Mouse (Mus musculus): ENCODE results near the gene Gucy2e. TPM values are rescaled to one million over a fixed set of nuclear protein-coding genes. Genes with fewer than 3 reads are reported as not detected.

Gucy2e gene
- polyA plus RNA-seq, 1 experiment, result not detected

DNA sequence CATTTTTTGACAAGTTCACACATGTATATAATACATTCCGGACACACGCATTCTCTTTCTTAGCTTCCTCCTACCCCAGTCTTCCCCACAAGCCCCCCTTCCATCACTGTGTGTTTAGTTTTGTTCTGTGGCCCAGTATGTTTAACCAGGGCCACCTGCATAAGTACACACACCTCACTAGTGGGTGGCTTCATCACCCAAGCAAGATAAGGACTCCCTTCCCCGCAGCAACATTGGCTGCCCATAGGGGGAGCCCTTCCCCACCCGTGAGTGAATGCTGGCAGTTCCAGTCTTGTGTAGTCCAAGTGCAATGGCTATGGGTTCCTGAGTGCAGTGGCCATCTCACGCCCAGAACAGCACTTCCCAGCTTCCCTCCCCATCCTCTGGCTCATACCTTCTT lies 21.5 kb upstream of the Gucy2e start:
- H3K9ac ChIP-seq (ENCODE audit: low read depth, poor library complexity, severe bottlenecking), result no peak overlapping the region

DNA sequence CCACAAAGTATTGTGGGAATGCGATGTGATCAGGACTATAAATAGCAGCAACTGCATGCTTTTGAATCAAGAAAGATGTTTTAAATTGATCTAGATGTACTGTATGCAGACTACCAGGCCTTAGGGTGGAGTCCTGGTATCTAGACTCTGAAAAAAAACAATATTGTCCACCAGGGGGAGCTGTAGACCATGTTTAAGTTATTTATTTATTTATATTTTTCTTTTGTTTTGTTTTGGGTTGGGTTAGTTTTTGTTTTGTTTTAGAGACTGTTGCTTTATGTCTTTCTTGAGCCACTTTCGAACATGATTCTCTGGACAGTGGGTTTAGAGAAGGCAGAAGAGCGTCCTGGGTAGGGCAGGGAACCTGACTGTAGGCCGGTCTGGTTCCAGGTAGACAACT lies 21.0 kb upstream of the Gucy2e start:
- Histone ChIP-seq H3K4me1 (ENCODE audit: control insufficient read depth, insufficient read depth, low read length) (no peaks in the 10 kb centered on the region), H3K27ac (ENCODE audit: insufficient read depth, low read length) (no peak overlapping the region)

More for the DNA sequence above, 21.5 kb upstream of the Gucy2e start:
- H3K9me3 ChIP-seq (replicated peaks; ENCODE audit: control insufficient read depth, insufficient read depth, low read length, poor library complexity, severe bottlenecking), result no peaks in the 10 kb centered on the region
- no peaks in the 10 kb centered on the region for H3K4me1 ChIP-seq (ENCODE audit: control insufficient read depth, insufficient read depth, low read length)
- no peak overlapping the region for H3K27ac ChIP-seq (ENCODE audit: insufficient read depth, low read length)
- H3K36me3 ChIP-seq (ENCODE audit: control insufficient read depth, insufficient read depth, low read length, poor library complexity, severe bottlenecking), result no peaks in the 10 kb centered on the region
- H3K4me3 ChIP-seq (ENCODE audit: low read depth, low read length), result no peak overlapping the region
- no peaks in the 10 kb centered on the region for H3K27me3 ChIP-seq (ENCODE audit: control insufficient read depth, insufficient read depth, low read length, poor library complexity, severe bottlenecking)
- TF ChIP-seq CTCF (IDR thresholded peaks at IDR 0.05; ENCODE audit: low read depth, low read length) (peak; percentile 94), POLR2A (IDR thresholded peaks at IDR 0.05; ENCODE audit: insufficient read depth, low read length) (no peak)

DNA sequence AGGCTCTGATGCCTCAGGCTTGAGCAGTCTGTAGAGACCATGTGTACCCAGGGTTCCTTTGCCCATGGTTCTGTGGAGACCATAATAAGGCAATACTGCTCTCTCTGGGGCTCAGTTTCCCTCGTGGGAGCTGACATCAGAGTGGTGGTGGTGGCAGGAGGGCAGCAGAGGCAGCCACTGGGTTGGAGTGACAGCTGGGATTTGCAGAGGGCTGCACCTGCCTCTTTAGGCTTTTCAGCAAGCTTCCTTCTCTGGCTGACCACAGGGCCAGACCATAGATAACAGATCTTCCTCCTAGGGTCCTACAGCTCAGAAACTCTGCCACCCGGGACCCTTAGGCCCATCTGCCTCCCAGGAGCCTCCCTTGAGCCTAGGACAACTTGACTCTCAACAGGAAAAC lies 20.2 kb upstream of the Gucy2e start:
- TF ChIP-seq CTCF (IDR thresholded peaks at IDR 0.05; ENCODE audit: low read depth, low read length) (no peak), POLR2A (IDR thresholded peaks at IDR 0.05; ENCODE audit: insufficient read depth, low read length) (no peak), EP300 (IDR thresholded peaks at IDR 0.05; ENCODE audit: insufficient read depth, low read depth, low read length) (no peak)
- Histone ChIP-seq H3K9me3 (replicated peaks; ENCODE audit: control insufficient read depth, insufficient read depth, low read length, poor library complexity, severe bottlenecking) (no peaks in the 10 kb centered on the region), H3K36me3 (ENCODE audit: control insufficient read depth, insufficient read depth, low read length, poor library complexity, severe bottlenecking) (no peaks in the 10 kb centered on the region), H3K27ac (ENCODE audit: insufficient read depth, low read length) (no peak overlapping the region), H3K4me1 (ENCODE audit: control insufficient read depth, insufficient read depth, low read length) (no peaks in the 10 kb centered on the region), H3K9ac (ENCODE audit: low read depth, poor library complexity, severe bottlenecking) (no peak overlapping the region), H3K27me3 (ENCODE audit: control insufficient read depth, insufficient read depth, low read length, poor library complexity, severe bottlenecking) (no peaks in the 10 kb centered on the region), H3K4me3 (ENCODE audit: low read depth, low read length) (no peak overlapping the region)

More for the DNA sequence above, 21.0 kb upstream of the Gucy2e start:
- TF ChIP-seq POLR2A (IDR thresholded peaks at IDR 0.05; ENCODE audit: insufficient read depth, low read length), result no peak
- TF ChIP-seq CTCF (IDR thresholded peaks at IDR 0.05; ENCODE audit: low read depth, low read length), result no peak
- no peak for TF ChIP-seq EP300 (IDR thresholded peaks at IDR 0.05; ENCODE audit: insufficient read depth, low read depth, low read length)
- Histone ChIP-seq H3K9ac (ENCODE audit: low read depth, poor library complexity, severe bottlenecking) (no peak overlapping the region), H3K4me3 (ENCODE audit: low read depth, low read length) (no peak overlapping the region), H3K9me3 (replicated peaks; ENCODE audit: control insufficient read depth, insufficient read depth, low read length, poor library complexity, severe bottlenecking) (no peaks in the 10 kb centered on the region), H3K36me3 (ENCODE audit: control insufficient read depth, insufficient read depth, low read length, poor library complexity, severe bottlenecking) (no peaks in the 10 kb centered on the region), H3K27me3 (ENCODE audit: control insufficient read depth, insufficient read depth, low read length, poor library complexity, severe bottlenecking) (no peaks in the 10 kb centered on the region)

DNA sequence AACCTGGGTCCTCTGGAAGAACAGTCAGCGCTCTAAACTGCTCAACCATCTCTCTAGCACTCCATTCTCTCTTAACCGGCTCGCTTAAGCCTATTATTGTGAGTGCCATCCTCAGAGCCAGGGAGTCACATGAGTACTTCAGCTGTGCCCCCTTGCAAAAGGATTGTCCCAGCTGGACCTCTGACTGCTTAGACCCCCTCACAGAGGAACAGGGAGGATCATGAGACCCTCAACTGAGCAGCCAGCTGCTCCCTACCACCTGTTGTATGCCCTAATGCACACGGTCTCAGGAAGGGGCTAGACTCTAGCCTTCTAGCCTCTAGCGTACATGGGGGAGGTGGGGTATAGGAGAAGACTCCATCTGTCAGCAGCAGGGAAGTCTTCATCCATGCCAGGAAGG lies 18.0 kb upstream of the Gucy2e start:
- TF ChIP-seq POLR2A (IDR thresholded peaks at IDR 0.05; ENCODE audit: insufficient read depth, low read length) (no peak), EP300 (IDR thresholded peaks at IDR 0.05; ENCODE audit: insufficient read depth, low read depth, low read length) (no peak), CTCF (IDR thresholded peaks at IDR 0.05; ENCODE audit: low read depth, low read length) (no peak)
- no peak overlapping the region for H3K9ac ChIP-seq (ENCODE audit: low read depth, poor library complexity, severe bottlenecking)

DNA sequence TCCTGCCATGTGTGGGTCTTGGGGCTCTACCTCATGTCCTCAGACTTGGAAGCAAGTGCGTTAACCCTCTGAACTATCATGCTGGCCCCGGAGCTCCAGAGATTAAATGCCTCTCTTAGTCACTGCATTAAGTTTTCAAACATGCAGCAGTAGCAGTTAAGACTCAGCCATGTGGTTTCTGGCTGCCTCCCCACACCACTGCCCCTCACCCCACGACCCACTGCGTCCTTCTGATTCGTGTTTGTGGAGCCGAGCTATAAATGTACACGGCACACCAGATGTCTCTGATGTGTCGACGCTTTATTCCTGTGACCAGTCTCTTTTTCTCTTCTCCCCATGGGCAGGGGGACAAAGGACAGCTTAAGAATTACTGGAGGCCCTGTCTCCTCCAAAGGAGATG lies 16.3 kb upstream of the Gucy2e start:
- Histone ChIP-seq H3K27ac (ENCODE audit: insufficient read depth, low read length) (no peak overlapping the region), H3K9me3 (replicated peaks; ENCODE audit: control insufficient read depth, insufficient read depth, low read length, poor library complexity, severe bottlenecking) (no peaks in the 10 kb centered on the region), H3K27me3 (ENCODE audit: control insufficient read depth, insufficient read depth, low read length, poor library complexity, severe bottlenecking) (no peaks in the 10 kb centered on the region), H3K9ac (ENCODE audit: low read depth, poor library complexity, severe bottlenecking) (no peak overlapping the region), H3K4me3 (ENCODE audit: low read depth, low read length) (no peak overlapping the region), H3K36me3 (ENCODE audit: control insufficient read depth, insufficient read depth, low read length, poor library complexity, severe bottlenecking) (no peaks in the 10 kb centered on the region), H3K4me1 (ENCODE audit: control insufficient read depth, insufficient read depth, low read length) (no peaks in the 10 kb centered on the region)
- no peak for TF ChIP-seq EP300 (IDR thresholded peaks at IDR 0.05; ENCODE audit: insufficient read depth, low read depth, low read length)
- TF ChIP-seq POLR2A (IDR thresholded peaks at IDR 0.05; ENCODE audit: insufficient read depth, low read length), result no peak
- no peak for TF ChIP-seq CTCF (IDR thresholded peaks at IDR 0.05; ENCODE audit: low read depth, low read length)

More for the DNA sequence above, 18.0 kb upstream of the Gucy2e start:
- Histone ChIP-seq H3K4me1 (ENCODE audit: control insufficient read depth, insufficient read depth, low read length) (no peaks in the 10 kb centered on the region), H3K36me3 (ENCODE audit: control insufficient read depth, insufficient read depth, low read length, poor library complexity, severe bottlenecking) (no peaks in the 10 kb centered on the region), H3K27me3 (ENCODE audit: control insufficient read depth, insufficient read depth, low read length, poor library complexity, severe bottlenecking) (no peaks in the 10 kb centered on the region), H3K4me3 (ENCODE audit: low read depth, low read length) (no peak overlapping the region), H3K9me3 (replicated peaks; ENCODE audit: control insufficient read depth, insufficient read depth, low read length, poor library complexity, severe bottlenecking) (no peaks in the 10 kb centered on the region), H3K27ac (ENCODE audit: insufficient read depth, low read length) (no peak overlapping the region)

DNA sequence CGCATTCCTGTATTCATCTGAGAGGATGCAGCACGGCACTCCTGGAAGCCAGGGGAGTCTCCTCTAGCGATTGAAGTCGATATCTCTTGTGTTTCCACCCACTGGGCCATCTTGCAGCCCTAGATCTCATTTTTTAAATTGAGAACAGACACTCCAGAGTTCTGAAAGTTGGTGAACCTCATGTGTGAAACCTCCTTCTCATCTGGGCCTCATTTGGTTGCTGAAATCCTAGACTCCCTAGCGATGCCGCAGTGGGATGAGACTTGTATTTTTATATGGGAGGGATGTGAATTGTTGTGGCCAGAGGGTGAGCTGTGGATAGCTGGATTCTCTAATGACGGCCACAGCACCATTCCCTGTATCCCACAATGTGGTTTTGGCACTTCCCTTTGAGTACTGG lies 15.1 kb upstream of the Gucy2e start:
- no peak for TF ChIP-seq EP300 (IDR thresholded peaks at IDR 0.05; ENCODE audit: insufficient read depth, low read depth, low read length)
- no peak for TF ChIP-seq CTCF (IDR thresholded peaks at IDR 0.05; ENCODE audit: low read depth, low read length)
- TF ChIP-seq POLR2A (IDR thresholded peaks at IDR 0.05; ENCODE audit: insufficient read depth, low read length), result no peak
- no peaks in the 10 kb centered on the region for H3K4me1 ChIP-seq (ENCODE audit: control insufficient read depth, insufficient read depth, low read length)
- H3K27me3 ChIP-seq (ENCODE audit: control insufficient read depth, insufficient read depth, low read length, poor library complexity, severe bottlenecking), result no peaks in the 10 kb centered on the region
- H3K9me3 ChIP-seq (replicated peaks; ENCODE audit: control insufficient read depth, insufficient read depth, low read length, poor library complexity, severe bottlenecking), result no peaks in the 10 kb centered on the region
- no peak overlapping the region for H3K27ac ChIP-seq (ENCODE audit: insufficient read depth, low read length)
- no peak overlapping the region for H3K9ac ChIP-seq (ENCODE audit: low read depth, poor library complexity, severe bottlenecking)
- H3K36me3 ChIP-seq (ENCODE audit: control insufficient read depth, insufficient read depth, low read length, poor library complexity, severe bottlenecking), result no peaks in the 10 kb centered on the region
- no peak overlapping the region for H3K4me3 ChIP-seq (ENCODE audit: low read depth, low read length)

Data from ES-Bruce4 (cell line).